Mouse (Mus musculus) T-cell, adult 2 months (primary cell): ENCODE results near the gene Il18.

Experiments
- DNase-seq: peaks from one replicate; pipeline ENCODE4 v3.0.0; 2022; ENCODE audit warnings: low spot score

Il18 gene

GRCm38 (mm10) chr9:50554241-50555093 lies at the start of gene Il18:
Il18 (plus strand) TSS chr9:50554827.
- DNase-seq = peak; percentile 59

GRCm38 (mm10) chr9:50505405-50505804 lies 49.2 kb upstream of the Il18 start:
- no peak for DNase-seq

- no peak for DNase-seq
Measured at GRCm38 (mm10) chr9:50507570-50507969, 47.1 kb upstream of the Il18 start.

DNA sequence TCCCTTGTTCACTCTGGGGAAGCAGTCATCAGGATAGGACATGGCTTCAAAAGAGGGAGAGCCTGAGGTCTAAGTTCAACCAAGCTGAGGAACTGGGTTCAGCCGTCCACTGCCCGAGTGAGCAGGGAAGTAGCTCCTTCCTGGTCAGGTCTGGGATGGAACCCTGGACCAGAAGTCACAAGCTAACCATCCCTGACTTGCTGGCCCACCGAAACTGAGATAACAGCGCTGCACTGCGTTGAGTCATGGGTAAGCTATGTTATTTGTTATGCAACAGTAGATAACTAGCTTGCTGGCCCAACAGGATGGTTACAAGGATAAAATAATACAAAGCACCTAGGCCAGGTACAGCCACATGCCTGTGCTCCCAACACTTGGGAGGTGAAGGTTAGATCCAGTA lies 39.2 kb upstream of the Il18 start:
- no peak for DNase-seq

DNA sequence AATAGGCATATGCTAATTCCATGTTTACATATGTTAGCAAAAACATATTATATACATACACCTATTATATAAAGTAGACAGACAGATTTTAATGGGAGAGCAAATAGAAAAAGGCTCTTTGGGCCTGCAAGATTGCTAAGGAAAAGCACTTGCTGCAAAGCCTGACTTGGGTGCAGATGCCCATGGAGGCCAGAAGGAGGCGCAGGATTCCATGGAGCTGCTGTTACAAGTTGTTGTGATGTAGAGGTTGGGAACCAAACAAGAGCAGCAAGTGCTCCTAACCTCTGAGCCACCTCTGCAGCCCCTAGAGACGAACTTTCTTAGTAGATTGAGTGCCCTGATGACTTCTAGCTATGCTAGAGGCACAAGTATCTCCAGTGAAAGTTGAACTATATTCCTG lies 35.8 kb upstream of the Il18 start:
- peak; percentile 16 for DNase-seq

DNA sequence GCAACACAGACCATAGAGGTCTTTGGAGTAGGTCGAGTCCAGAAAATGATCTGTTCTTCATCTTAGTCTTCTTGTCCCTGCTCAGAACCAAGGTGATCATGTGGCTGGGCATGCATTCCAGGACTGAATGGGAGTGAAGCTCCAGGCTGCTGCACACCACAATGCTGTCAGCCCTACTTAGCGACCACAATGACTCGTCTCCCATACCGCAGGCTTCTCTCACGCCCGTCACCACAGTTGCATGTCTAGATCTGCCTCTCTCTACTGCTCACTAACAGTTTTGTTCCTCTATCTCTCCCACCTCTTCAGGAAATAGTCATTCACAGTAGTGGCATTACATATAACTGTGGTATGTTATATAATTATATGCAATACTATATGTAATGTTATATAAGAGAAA lies 33.9 kb upstream of the Il18 start:
- no peak for DNase-seq

GRCm38 (mm10) chr9:50521562-50521961 lies 33.1 kb upstream of the Il18 start:
- DNase-seq = no peak

DNA sequence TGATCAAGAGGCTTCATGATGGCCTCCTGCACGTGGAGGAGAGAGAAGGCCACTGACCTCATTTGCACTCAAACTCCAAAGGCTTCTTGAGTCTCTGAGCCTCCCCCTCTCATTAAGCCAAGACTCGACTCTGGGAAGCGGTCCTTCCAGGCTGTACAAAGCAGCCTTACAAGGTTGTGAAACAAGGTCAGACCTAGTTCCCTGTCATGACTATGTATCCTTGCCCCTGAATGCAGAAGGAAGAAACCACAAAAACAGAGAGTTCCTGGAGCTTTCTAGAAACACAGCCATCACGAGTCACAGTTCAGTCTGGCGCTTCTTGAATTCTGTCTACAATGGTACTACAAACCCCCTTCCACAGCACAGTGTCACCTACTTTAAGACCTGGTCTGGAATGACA lies 32.1 kb upstream of the Il18 start:
- no peak for DNase-seq

DNA sequence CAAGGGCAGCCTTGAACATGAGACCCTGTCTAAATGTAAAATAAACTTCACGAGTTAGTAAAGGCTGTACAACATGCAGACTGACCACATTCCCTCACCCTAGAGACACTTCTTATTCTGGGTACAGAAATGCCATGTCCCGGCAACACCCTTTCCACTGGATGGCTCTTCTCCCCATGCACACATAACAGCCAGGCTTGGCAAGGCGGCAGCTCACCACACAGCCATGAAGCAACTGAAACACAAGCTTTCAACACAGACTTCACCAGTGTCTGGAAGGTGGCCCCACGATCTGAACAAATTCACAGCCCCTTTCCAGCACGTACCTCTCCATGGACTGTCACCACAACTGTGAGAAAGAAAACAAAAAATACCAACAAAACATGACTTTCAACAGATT lies 29.7 kb upstream of the Il18 start:
- no peak for DNase-seq

GRCm38 (mm10) chr9:50525585-50525984 lies 29.0 kb upstream of the Il18 start:
- DNase-seq = no peak

DNA sequence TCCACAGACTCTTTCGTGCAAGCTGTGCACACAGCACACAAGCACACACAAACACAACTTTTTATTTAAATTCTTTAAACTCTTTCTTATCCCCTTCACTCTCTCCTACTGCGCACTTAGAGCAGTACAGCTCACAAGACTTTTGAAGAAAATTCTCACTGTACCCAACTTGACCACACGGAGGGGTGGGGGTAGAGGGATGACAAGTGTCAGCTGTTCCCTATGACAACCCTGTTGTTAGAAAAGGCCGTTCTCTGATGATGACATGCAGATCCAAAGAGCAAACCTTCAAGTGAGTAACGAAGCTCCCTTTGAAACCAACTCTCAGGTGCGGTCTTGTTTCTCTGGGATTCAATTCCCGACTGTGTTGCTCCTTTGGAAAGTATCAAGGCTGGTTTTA lies 26.8 kb upstream of the Il18 start:
- peak; percentile 56 for DNase-seq

- DNase-seq = peak; percentile 97
Measured at GRCm38 (mm10) chr9:50528293-50528892, 26.2 kb upstream of the Il18 start, which contains the start of gene Pts. Pts (minus strand) TSS chr9:50528724.

DNA sequence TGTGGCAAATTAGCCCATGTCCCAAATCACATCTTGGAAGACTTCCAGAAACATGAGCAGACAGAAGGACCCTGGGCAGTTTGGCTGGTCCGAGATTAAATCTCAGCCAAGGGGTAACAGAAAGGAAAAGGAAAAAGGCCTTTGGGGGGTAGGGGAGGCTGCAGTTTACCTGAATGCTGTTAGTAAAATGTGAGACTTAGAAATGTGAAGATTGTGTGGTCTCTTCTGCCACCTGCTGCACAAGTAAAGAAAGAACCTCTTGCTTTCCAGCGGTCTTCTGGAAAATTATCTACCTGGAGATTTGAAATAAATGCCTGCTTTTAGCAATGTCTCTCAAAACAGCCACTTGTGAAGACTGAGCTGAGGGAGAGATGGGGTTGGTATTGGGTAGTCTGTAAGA lies 23.7 kb upstream of the Il18 start:
- peak; percentile 23 for DNase-seq

- DNase-seq = peak; percentile 52
Measured at GRCm38 (mm10) chr9:50533328-50533727, 21.3 kb upstream of the Il18 start.

DNA sequence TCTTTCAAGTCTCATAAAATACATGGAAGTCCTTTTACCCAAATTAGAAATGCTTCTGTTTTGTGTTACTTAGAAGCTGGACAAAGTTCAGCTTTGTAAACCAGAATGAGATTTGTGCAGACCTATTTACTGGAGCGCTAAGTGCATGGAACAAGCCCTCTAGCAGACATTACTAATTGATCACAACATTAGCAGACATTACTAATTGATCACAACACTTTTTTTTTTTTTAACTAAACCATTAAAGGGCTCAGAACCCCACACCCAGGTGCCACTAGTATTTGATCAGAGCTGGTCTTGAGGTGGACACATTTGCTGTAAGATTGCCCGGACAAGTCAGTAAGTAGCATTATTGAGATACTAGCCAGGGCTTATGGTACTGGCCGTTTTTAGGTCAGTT lies 20.8 kb upstream of the Il18 start:
- DNase-seq = no peak

DNA sequence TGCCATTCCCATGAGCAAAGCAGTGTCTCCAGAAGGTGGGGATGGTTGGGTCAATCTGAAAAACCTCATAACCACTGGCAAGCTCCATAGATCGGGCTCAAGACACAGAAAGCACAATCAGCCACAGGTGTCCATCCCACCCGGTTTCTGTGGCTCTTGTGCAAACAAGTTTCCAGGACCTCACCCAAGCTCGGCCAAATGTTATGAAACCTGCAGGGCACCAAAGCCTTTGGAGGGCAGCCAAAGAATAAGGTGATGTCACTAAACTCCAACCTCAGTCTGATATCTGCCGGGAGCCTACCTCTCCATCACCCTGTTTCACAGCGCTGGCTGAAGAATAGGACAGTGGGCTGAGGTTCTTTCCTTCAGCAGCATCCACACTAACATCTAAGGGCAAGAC lies 18.7 kb upstream of the Il18 start:
- no peak for DNase-seq

DNA sequence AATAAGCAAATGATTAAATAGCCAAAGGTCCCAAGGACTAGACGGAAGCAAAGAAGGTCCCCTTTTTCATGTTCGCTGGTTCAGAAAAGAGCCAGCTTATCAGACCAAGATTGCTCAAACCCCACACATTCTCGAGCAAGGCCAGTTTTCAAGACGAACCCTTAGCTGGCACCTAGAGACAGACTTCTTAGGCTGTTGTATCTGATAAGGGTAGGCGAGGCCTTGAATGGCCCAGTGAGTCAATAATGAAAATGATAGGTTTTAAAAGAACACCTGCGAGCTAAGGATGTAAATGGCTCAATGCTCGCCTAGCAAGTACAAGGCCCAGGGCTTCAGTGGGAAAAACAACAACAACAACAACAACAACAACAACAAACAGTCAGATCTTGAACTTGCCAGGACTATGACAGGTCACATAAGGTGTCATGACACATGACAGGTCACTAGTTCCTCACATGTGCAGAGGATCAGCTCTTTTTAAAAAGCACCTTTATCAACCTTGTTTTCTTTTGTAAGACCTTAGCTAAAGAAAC lies 18.0 kb upstream of the Il18 start:
- DNase-seq = no peak

GRCm38 (mm10) chr9:50537295-50537694 lies 17.3 kb upstream of the Il18 start:
- no peak for DNase-seq

DNA sequence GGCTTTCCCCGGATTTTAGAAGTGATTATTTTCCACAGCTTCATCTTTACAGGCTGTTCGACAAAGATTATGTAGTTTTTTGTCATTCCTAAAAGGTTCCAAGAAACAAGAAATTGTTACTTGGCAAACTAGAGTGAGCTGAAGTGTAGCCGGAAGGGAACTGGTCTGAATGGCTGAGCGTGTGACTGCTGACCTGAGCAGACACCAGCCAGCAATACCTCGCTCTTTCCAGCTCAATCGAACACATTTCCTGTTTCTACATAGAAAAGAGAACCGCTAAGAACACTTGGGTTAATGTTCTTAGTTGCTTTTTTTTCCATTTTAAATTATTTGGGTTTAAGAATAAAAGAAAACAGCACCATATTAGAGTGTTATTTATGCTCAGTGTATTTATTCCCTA lies 14.5 kb upstream of the Il18 start:
- DNase-seq = no peak

DNA sequence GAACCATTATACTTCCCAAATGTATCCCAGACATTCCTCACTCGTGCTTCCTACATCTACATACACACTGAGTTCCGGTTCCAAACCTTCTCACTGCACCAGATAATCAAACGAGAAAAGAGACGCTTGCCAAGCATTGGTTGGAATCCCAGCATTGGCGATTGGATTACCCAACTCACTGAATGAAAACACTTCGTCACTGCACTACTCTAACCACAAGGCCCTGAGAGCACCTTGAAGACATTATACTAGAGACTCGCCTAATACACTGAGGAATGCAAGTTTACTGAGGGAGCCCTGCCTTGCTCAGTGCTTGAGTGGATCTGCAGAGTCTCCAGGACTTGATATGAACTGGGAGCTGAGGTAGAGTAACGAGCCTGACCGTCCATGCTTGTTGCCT lies 12.2 kb upstream of the Il18 start:
- no peak for DNase-seq

DNA sequence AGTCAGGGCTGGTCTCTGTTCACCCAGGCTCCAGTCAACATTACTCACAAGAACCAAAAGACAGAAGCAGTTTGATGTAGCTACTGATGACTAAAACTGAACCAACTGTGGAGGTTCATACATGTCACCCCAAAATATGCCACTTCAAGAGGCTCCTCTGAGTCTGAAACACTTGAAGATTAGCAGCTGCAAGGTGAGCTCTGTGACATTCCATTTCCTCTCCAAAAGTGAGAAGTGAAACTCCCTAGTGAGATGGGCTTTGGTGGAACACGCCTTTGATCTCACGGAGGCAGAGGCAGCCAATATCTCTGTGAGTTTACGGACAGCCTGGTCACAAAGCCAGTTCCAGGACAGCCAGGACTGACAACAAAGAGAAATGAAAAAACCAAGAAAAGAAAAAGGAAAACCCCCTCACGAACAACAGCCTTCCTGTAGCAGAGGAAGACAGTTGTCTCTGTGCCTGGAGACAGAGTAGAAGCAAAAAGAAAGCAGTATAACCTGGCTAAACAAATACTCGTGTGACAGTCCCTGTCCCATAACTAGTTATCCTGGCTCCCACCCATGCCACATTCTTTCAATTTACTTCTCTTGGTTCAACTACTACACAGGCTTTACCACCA lies 6.7 kb upstream of the Il18 start:
- DNase-seq = peak; percentile 13

GRCm38 (mm10) chr9:50548936-50549335 lies 5.7 kb upstream of the Il18 start:
- DNase-seq = no peak

GRCm38 (mm10) chr9:50552206-50552605 lies 2.4 kb upstream of the Il18 start:
- DNase-seq = no peak
